Mouse (Mus musculus) liver, adult (tissue): ENCODE data around the gene Olfr53.
"Not testable (repeated sequence)": the region's sequence is repeated elsewhere in the genome, so short reads cannot be mapped to it uniquely, and the experiment has no call there.

Experiments used
- GATA4 ChIP-seq: IDR thresholded peaks from 2 replicates; pipeline ENCODE4 v1.6.1; 2014; ENCODE audit warnings: mild to moderate bottlenecking, low read length; ENCODE audit not compliant: insufficient replicate concordance

Gene Olfr53

GRCm38 (mm10) chr7:140646152-140646551 lies at the start of gene Olfr53:
Gene Olfr53, plus strand, starts transcription at chr7:140646452.
- TF ChIP-seq GATA4: no peak

DNA sequence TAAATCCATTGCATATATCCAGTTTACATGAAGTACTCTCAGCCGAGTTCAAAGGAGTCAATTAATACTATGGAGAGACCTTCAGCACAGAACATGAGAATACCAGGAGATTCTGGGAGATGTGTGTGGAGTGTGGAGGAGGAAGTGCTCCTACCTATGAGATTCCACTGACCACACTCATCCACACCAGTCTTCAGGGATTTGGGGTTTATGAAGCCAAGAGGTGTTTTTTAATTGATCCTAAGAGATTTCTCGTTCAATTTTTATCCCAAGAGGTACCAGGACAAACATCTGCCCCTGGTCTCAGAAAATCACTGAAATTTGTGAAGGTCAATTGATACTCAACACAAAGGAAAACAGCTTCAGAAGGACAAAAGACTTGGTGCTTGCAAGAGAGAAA lies 45.3 kb upstream of the Olfr53 start, which contains the start of gene Olfr46:
Gene Olfr46, plus strand, starts transcription at position 301 of the 400 bp plus-strand sequence.
- not testable (repeated sequence) for TF ChIP-seq GATA4

- not testable (repeated sequence) for TF ChIP-seq GATA4
Measured at GRCm38 (mm10) chr7:140628670-140629069, 17.6 kb upstream of the Olfr53 start, which contains the start of gene Olfr61. Gene Olfr61, plus strand, starts transcription at chr7:140628970.

DNA sequence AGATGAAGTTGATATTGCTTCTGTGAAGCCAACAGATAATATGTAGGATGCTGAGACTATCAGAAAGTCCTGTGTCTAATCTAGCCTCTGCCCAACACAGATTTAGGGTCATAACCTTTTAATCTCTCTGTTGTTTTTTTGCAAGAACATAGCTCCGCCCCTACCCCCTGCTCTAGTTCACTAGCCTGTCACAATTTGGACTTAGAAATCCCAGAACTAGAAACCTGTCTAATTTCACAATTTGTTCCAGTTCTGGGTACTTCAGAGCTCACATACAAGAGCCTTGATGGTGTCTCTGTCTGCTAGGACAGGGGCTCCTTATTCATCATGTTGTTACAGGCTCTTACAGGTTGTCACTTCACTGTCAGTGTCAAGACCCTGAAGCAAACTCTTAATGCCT lies 15.7 kb upstream of the Olfr53 start:
- TF ChIP-seq GATA4: 0 out of 2 replicates have a peak, but pooled peaks have one; percentile 25

DNA sequence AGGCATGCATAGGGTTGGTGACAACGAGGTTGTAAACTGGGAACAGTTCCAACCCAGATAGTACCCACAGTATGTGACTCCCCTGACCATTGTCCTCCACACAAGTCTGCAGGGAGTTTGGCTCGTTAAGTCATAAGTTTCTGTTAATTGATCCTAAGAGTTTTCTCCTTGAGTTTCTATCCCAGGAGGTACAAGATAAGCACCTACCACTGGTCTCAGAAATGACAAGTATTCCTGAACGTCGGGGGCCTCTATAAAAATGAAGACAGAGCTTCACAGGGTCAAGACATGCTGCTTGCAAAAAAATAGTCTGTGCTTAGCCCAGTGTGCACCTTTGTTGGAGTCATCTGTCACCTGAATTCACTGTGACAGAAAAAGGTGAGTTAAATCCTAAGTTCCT lies 13.4 kb downstream of the Olfr53 start, which contains the start of gene Olfr539:
Gene Olfr539, plus strand, starts transcription at position 301 of the 400 bp plus-strand sequence.
- no peak for TF ChIP-seq GATA4

DNA sequence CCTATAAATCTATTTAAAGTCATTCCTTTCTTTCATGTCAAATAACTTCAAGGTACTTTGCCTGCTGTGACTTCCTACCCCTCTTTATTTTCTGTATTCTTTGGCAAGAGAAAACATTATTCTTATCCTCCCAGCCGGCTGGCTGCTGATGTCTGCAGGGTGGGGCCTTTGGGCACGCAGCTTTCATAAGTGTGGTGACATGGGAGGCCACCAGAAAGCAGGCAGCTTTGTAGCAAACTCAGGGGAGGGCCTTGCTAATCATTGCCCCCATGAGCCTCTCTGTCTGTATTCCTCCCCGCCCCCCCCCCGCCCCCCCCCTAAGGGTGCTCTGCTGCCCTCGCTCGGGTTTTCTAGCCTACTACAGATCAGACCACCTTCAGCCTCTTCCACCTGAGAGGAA lies 29.6 kb downstream of the Olfr53 start:
- no peak for TF ChIP-seq GATA4

GRCm38 (mm10) chr7:140681651-140682050 lies 35.4 kb downstream of the Olfr53 start, which contains the start of gene Olfr45:
Gene Olfr45, plus strand, starts transcription at chr7:140681951.
- no peak for TF ChIP-seq GATA4

- TF ChIP-seq GATA4: no peak
Measured at GRCm38 (mm10) chr7:140696967-140697366, 50.7 kb downstream of the Olfr53 start, which contains the start of gene Olfr541. Gene Olfr541, plus strand, starts transcription at chr7:140697267.
